Mouse (Mus musculus): ENCODE measurements around the gene Golga7b. TPM values are rescaled to one million over a fixed set of nuclear protein-coding genes. Genes with fewer than 3 reads are reported as not detected.

Golga7b gene
- total and polyA plus RNA-seq, 2 experiments from 2014 or later, result 61.4 to 79.1 TPM

GRCm38 (mm10) chr19:42258596-42258995 is 11.2 kb downstream of the Golga7b start:
- Histone ChIP-seq H3K9ac (no peak overlapping the region), H3K27me3 (ENCODE audit: insufficient read depth, low read length) (no peaks in the 10 kb centered on the region), H3K4me1 (ENCODE audit: insufficient read depth) (peaks cover 25% of the 10 kb centered on the region), H3K4me2 (ENCODE audit: low read depth) (peak overlapping the region; percentile 60; the same call in 1 of the 2 replicates), H3K4me3 (ENCODE audit: low read depth, low read length) (no peak overlapping the region), H3K27ac (ENCODE audit: low read depth, low read length) (no peak overlapping the region), H3K9me3 (ENCODE audit: low read length) (no peaks in the 10 kb centered on the region), H3K36me3 (ENCODE audit: insufficient read depth) (peaks cover 6% of the 10 kb centered on the region; the same call in 1 of the 2 replicates)
- TF ChIP-seq CTCF (IDR thresholded peaks at IDR 0.05; ENCODE audit: low read depth), result no peak
- DNase-seq (no peak), ATAC-seq (no peak)
- 56% methylated on average over 5 of the region's 5 CpGs for WGBS

GRCm38 (mm10) chr19:42260486-42260885 is 13.1 kb downstream of the Golga7b start:
- Histone ChIP-seq H3K4me3 (ENCODE audit: low read depth, low read length) (no peak overlapping the region), H3K36me3 (ENCODE audit: insufficient read depth) (peaks cover 15% of the 10 kb centered on the region), H3K27ac (ENCODE audit: low read depth, low read length) (no peak overlapping the region), H3K9me3 (ENCODE audit: low read length) (no peaks in the 10 kb centered on the region), H3K4me2 (ENCODE audit: low read depth) (no peak overlapping the region), H3K9ac (no peak overlapping the region), H3K27me3 (ENCODE audit: insufficient read depth, low read length) (no peaks in the 10 kb centered on the region), H3K4me1 (ENCODE audit: insufficient read depth) (peaks cover 19% of the 10 kb centered on the region)
- ATAC-seq (no peak), DNase-seq (no peak)
- no peak for TF ChIP-seq CTCF (IDR thresholded peaks at IDR 0.05; ENCODE audit: low read depth)
- WGBS, result 69% methylated on average over 8 of the region's 8 CpGs

GRCm38 (mm10) chr19:42263524-42263923 is 16.1 kb downstream of the Golga7b start:
- Histone ChIP-seq H3K4me2 (ENCODE audit: low read depth) (no peak overlapping the region), H3K36me3 (ENCODE audit: insufficient read depth) (peaks cover 29% of the 10 kb centered on the region), H3K4me3 (ENCODE audit: low read depth, low read length) (no peak overlapping the region), H3K9ac (no peak overlapping the region), H3K4me1 (ENCODE audit: insufficient read depth) (0 out of 2 replicates have a peak, but pooled peaks cover 2% of the 10 kb centered on the region), H3K9me3 (ENCODE audit: low read length) (no peaks in the 10 kb centered on the region), H3K27me3 (ENCODE audit: insufficient read depth, low read length) (no peaks in the 10 kb centered on the region), H3K27ac (ENCODE audit: low read depth, low read length) (no peak overlapping the region)
- 47% methylated on average over 3 of the region's 3 CpGs for WGBS
- no peak for TF ChIP-seq CTCF (IDR thresholded peaks at IDR 0.05; ENCODE audit: low read depth)
- DNase-seq (no peak), ATAC-seq (no peak)

- Histone ChIP-seq H3K36me3 (ENCODE audit: insufficient read depth) (peaks cover 23% of the 10 kb centered on the region), H3K27ac (ENCODE audit: low read depth, low read length) (no peak overlapping the region), H3K4me3 (ENCODE audit: low read depth, low read length) (no peak overlapping the region), H3K4me2 (ENCODE audit: low read depth) (peak overlapping the region; percentile 31), H3K27me3 (ENCODE audit: insufficient read depth, low read length) (no peaks in the 10 kb centered on the region), H3K9ac (no peak overlapping the region), H3K9me3 (ENCODE audit: low read length) (no peaks in the 10 kb centered on the region), H3K4me1 (ENCODE audit: insufficient read depth) (no peaks in the 10 kb centered on the region)
- TF ChIP-seq CTCF (IDR thresholded peaks at IDR 0.05; ENCODE audit: low read depth), result no peak
- no peak for ATAC-seq
- DNase-seq, result no peak
- 4% methylated on average over 19 of the region's 19 CpGs for WGBS
Measured at GRCm38 (mm10) chr19:42268337-42268736, 21.0 kb downstream of the Golga7b start.

GRCm38 (mm10) chr19:42270119-42270518 is 22.7 kb downstream of the Golga7b start:
- no peak for TF ChIP-seq CTCF (IDR thresholded peaks at IDR 0.05; ENCODE audit: low read depth)
- 57% methylated on average over 6 of the region's 6 CpGs for WGBS
- Histone ChIP-seq H3K27me3 (ENCODE audit: insufficient read depth, low read length) (no peaks in the 10 kb centered on the region), H3K4me3 (ENCODE audit: low read depth, low read length) (no peak overlapping the region), H3K9ac (no peak overlapping the region), H3K9me3 (ENCODE audit: low read length) (no peaks in the 10 kb centered on the region), H3K27ac (ENCODE audit: low read depth, low read length) (no peak overlapping the region), H3K4me1 (ENCODE audit: insufficient read depth) (no peaks in the 10 kb centered on the region), H3K36me3 (ENCODE audit: insufficient read depth) (peaks cover 17% of the 10 kb centered on the region), H3K4me2 (ENCODE audit: low read depth) (no peak overlapping the region)
- no peak for ATAC-seq
- no peak for DNase-seq

GRCm38 (mm10) chr19:42271182-42271581 is 23.8 kb downstream of the Golga7b start:
- no peak overlapping the region for H3K27ac ChIP-seq (ENCODE audit: low read depth, low read length)
- no peak for TF ChIP-seq CTCF (IDR thresholded peaks at IDR 0.05; ENCODE audit: low read depth)
- DNase-seq, result no peak
- H3K4me2 ChIP-seq (ENCODE audit: low read depth), result no peak overlapping the region
- H3K36me3 ChIP-seq (ENCODE audit: insufficient read depth), result peaks cover 13% of the 10 kb centered on the region
- WGBS, result 84% methylated on average over 7 of the region's 7 CpGs
- H3K9me3 ChIP-seq (ENCODE audit: low read length), result no peaks in the 10 kb centered on the region
- no peaks in the 10 kb centered on the region for H3K27me3 ChIP-seq (ENCODE audit: insufficient read depth, low read length)
- no peak overlapping the region for H3K4me3 ChIP-seq (ENCODE audit: low read depth, low read length)
- no peaks in the 10 kb centered on the region for H3K4me1 ChIP-seq (ENCODE audit: insufficient read depth)
- H3K9ac ChIP-seq, result no peak overlapping the region
- no peak for ATAC-seq

- H3K4me2 ChIP-seq (ENCODE audit: low read depth), result no peak overlapping the region
- H3K27ac ChIP-seq (ENCODE audit: low read depth, low read length), result no peak overlapping the region
- 38% methylated on average over 14 of the region's 14 CpGs for WGBS
- H3K9me3 ChIP-seq (ENCODE audit: low read length), result no peaks in the 10 kb centered on the region
- peaks cover 3% of the 10 kb centered on the region; the same call in 1 of the 2 replicates for H3K36me3 ChIP-seq (ENCODE audit: insufficient read depth)
- ATAC-seq (peak; percentile 75), DNase-seq (peak; percentile 92)
- H3K27me3 ChIP-seq (ENCODE audit: insufficient read depth, low read length), result no peaks in the 10 kb centered on the region
- no peak overlapping the region for H3K9ac ChIP-seq
- peak; percentile 97 for TF ChIP-seq CTCF (IDR thresholded peaks at IDR 0.05; ENCODE audit: low read depth)
- H3K4me3 ChIP-seq (ENCODE audit: low read depth, low read length), result no peak overlapping the region
- no peaks in the 10 kb centered on the region for H3K4me1 ChIP-seq (ENCODE audit: insufficient read depth)
Measured at GRCm38 (mm10) chr19:42272003-42272963, 24.9 kb downstream of the Golga7b start.
